Mouse (Mus musculus): ENCODE data around the gene Elmo1. TPM values are rescaled to one million over a fixed set of nuclear protein-coding genes. Genes with fewer than 3 reads are reported as not detected.

Elmo1 gene
- polyA plus RNA-seq, 1 experiment from 2014 or later = 14.9 TPM

GRCm38 (mm10) chr13:20097934-20098593 lies 7.7 kb downstream of the Elmo1 start:
- no peak overlapping the region for H3K9ac ChIP-seq
- H3K36me3 ChIP-seq = no peaks in the 10 kb centered on the region
- no peak overlapping the region for H3K27ac ChIP-seq
- H3K4me1 ChIP-seq (replicated peaks) = peaks cover 17% of the 10 kb centered on the region; the same call in 1 of the 2 replicates
- 59% methylated on average over 5 of the region's 5 CpGs for WGBS
- H3K9me3 ChIP-seq = no peaks in the 10 kb centered on the region
- H3K4me3 ChIP-seq (replicated peaks) = no peak overlapping the region
- no peaks in the 10 kb centered on the region for H3K27me3 ChIP-seq (replicated peaks)
- no peak for ATAC-seq
- H3K4me2 ChIP-seq (replicated peaks) = no peak overlapping the region

GRCm38 (mm10) chr13:20098594-20098965 lies 8.2 kb downstream of the Elmo1 start:
- no peak for ATAC-seq
- Histone ChIP-seq H3K9me3 (no peaks in the 10 kb centered on the region), H3K36me3 (no peaks in the 10 kb centered on the region), H3K4me2 (replicated peaks) (no peak overlapping the region), H3K4me3 (replicated peaks) (no peak overlapping the region), H3K27ac (no peak overlapping the region), H3K9ac (no peak overlapping the region), H3K4me1 (replicated peaks) (peaks cover 13% of the 10 kb centered on the region; the same call in 1 of the 2 replicates), H3K27me3 (replicated peaks) (no peaks in the 10 kb centered on the region)
- 92% methylated on average over 3 of the region's 3 CpGs for WGBS

- Histone ChIP-seq H3K9me3 (no peaks in the 10 kb centered on the region), H3K36me3 (no peaks in the 10 kb centered on the region), H3K4me2 (replicated peaks) (no peak overlapping the region), H3K27ac (no peak overlapping the region), H3K4me3 (replicated peaks) (no peak overlapping the region), H3K27me3 (replicated peaks) (no peaks in the 10 kb centered on the region), H3K9ac (no peak overlapping the region), H3K4me1 (replicated peaks) (peaks cover 12% of the 10 kb centered on the region; the same call in 1 of the 2 replicates)
- ATAC-seq = no peak
- 28% methylated on average over 4 of the region's 4 CpGs for WGBS
Measured at GRCm38 (mm10) chr13:20099546-20099945, 9.2 kb downstream of the Elmo1 start.

- no peaks in the 10 kb centered on the region for H3K27me3 ChIP-seq (replicated peaks)
- WGBS = 63% methylated on average over 3 of the region's 3 CpGs
- no peak overlapping the region for H3K4me3 ChIP-seq (replicated peaks)
- no peak overlapping the region for H3K4me2 ChIP-seq (replicated peaks)
- H3K27ac ChIP-seq = no peak overlapping the region
- no peaks in the 10 kb centered on the region for H3K36me3 ChIP-seq
- no peaks in the 10 kb centered on the region for H3K9me3 ChIP-seq
- peaks cover 12% of the 10 kb centered on the region; the same call in 1 of the 2 replicates for H3K4me1 ChIP-seq (replicated peaks)
- ATAC-seq = no peak
- H3K9ac ChIP-seq = no peak overlapping the region
Measured at GRCm38 (mm10) chr13:20100357-20100756, 10.0 kb downstream of the Elmo1 start.

- H3K27ac ChIP-seq = no peak overlapping the region
- H3K4me3 ChIP-seq (replicated peaks) = no peak overlapping the region
- no peaks in the 10 kb centered on the region for H3K36me3 ChIP-seq
- H3K27me3 ChIP-seq (replicated peaks) = no peaks in the 10 kb centered on the region
- H3K9me3 ChIP-seq = no peaks in the 10 kb centered on the region
- ATAC-seq = no peak
- WGBS = 61% methylated on average over 5 of the region's 5 CpGs
- peaks cover 12% of the 10 kb centered on the region; the same call in 1 of the 2 replicates for H3K4me1 ChIP-seq (replicated peaks)
- no peak overlapping the region for H3K9ac ChIP-seq
- H3K4me2 ChIP-seq (replicated peaks) = no peak overlapping the region
Measured at GRCm38 (mm10) chr13:20101691-20102090, 11.3 kb downstream of the Elmo1 start.

- H3K36me3 ChIP-seq = no peaks in the 10 kb centered on the region
- H3K4me3 ChIP-seq (replicated peaks) = no peak overlapping the region
- no peak overlapping the region for H3K4me2 ChIP-seq (replicated peaks)
- H3K9me3 ChIP-seq = no peaks in the 10 kb centered on the region
- H3K4me1 ChIP-seq (replicated peaks) = peaks cover 7% of the 10 kb centered on the region; the same call in 1 of the 2 replicates
- H3K27me3 ChIP-seq (replicated peaks) = no peaks in the 10 kb centered on the region
- no peak overlapping the region for H3K27ac ChIP-seq
- no peak for ATAC-seq
- H3K9ac ChIP-seq = no peak overlapping the region
- WGBS = 76% methylated on average over 2 of the region's 2 CpGs
Measured at GRCm38 (mm10) chr13:20104791-20105190, 14.4 kb downstream of the Elmo1 start.

- Histone ChIP-seq H3K4me2 (replicated peaks) (no peak overlapping the region), H3K4me1 (replicated peaks) (peaks cover 13% of the 10 kb centered on the region; the same call in 1 of the 2 replicates), H3K27me3 (replicated peaks) (no peaks in the 10 kb centered on the region), H3K4me3 (replicated peaks) (no peak overlapping the region), H3K9ac (no peak overlapping the region), H3K36me3 (no peaks in the 10 kb centered on the region), H3K9me3 (no peaks in the 10 kb centered on the region), H3K27ac (no peak overlapping the region)
- no peak for ATAC-seq
- 85% methylated on average over 2 of the region's 2 CpGs for WGBS
Measured at GRCm38 (mm10) chr13:20105996-20106395, 15.6 kb downstream of the Elmo1 start.

GRCm38 (mm10) chr13:20107953-20108498 lies 17.6 kb downstream of the Elmo1 start:
- no peak overlapping the region for H3K4me2 ChIP-seq (replicated peaks)
- 0 out of 2 replicates have a peak, but pooled peaks cover 8% of the 10 kb centered on the region for H3K4me1 ChIP-seq (replicated peaks)
- H3K9ac ChIP-seq = no peak overlapping the region
- H3K4me3 ChIP-seq (replicated peaks) = no peak overlapping the region
- 88% methylated on average over 5 of the region's 5 CpGs for WGBS
- no peak overlapping the region for H3K27ac ChIP-seq
- no peaks in the 10 kb centered on the region for H3K36me3 ChIP-seq
- no peaks in the 10 kb centered on the region for H3K27me3 ChIP-seq (replicated peaks)
- ATAC-seq = no peak
- no peaks in the 10 kb centered on the region for H3K9me3 ChIP-seq

GRCm38 (mm10) chr13:20108956-20109355 lies 18.6 kb downstream of the Elmo1 start:
- no peak overlapping the region for H3K4me2 ChIP-seq (replicated peaks)
- ATAC-seq = no peak
- WGBS = 57% methylated on average over 10 of the region's 10 CpGs
- H3K4me3 ChIP-seq (replicated peaks) = no peak overlapping the region
- H3K27me3 ChIP-seq (replicated peaks) = no peaks in the 10 kb centered on the region
- no peaks in the 10 kb centered on the region for H3K9me3 ChIP-seq
- no peaks in the 10 kb centered on the region for H3K36me3 ChIP-seq
- H3K4me1 ChIP-seq (replicated peaks) = 0 out of 2 replicates have a peak, but pooled peaks cover 8% of the 10 kb centered on the region
- H3K9ac ChIP-seq = no peak overlapping the region
- H3K27ac ChIP-seq = no peak overlapping the region

GRCm38 (mm10) chr13:20109446-20109845 lies 19.1 kb downstream of the Elmo1 start:
- Histone ChIP-seq H3K36me3 (no peaks in the 10 kb centered on the region), H3K9me3 (no peaks in the 10 kb centered on the region), H3K9ac (no peak overlapping the region), H3K4me3 (replicated peaks) (no peak overlapping the region), H3K4me1 (replicated peaks) (0 out of 2 replicates have a peak, but pooled peaks cover 8% of the 10 kb centered on the region), H3K4me2 (replicated peaks) (no peak overlapping the region), H3K27me3 (replicated peaks) (no peaks in the 10 kb centered on the region), H3K27ac (no peak overlapping the region)
- no peak for ATAC-seq
- WGBS = 26% methylated on average over 2 of the region's 2 CpGs

- no peaks in the 10 kb centered on the region for H3K9me3 ChIP-seq
- no peak overlapping the region for H3K27ac ChIP-seq
- no peak overlapping the region for H3K4me3 ChIP-seq (replicated peaks)
- no peaks in the 10 kb centered on the region for H3K27me3 ChIP-seq (replicated peaks)
- H3K9ac ChIP-seq = no peak overlapping the region
- no peak for ATAC-seq
- no peaks in the 10 kb centered on the region for H3K36me3 ChIP-seq
- H3K4me1 ChIP-seq (replicated peaks) = 0 out of 2 replicates have a peak, but pooled peaks cover 8% of the 10 kb centered on the region
- WGBS = 67% methylated on average over 11 of the region's 11 CpGs
- no peak overlapping the region for H3K4me2 ChIP-seq (replicated peaks)
Measured at GRCm38 (mm10) chr13:20109987-20110680, 19.7 kb downstream of the Elmo1 start.

- 40% methylated on average over 2 of the region's 2 CpGs for WGBS
- ATAC-seq = no peak
- no peaks in the 10 kb centered on the region for H3K27me3 ChIP-seq (replicated peaks)
- H3K4me1 ChIP-seq (replicated peaks) = peaks cover 19% of the 10 kb centered on the region
- no peak overlapping the region for H3K27ac ChIP-seq
- no peak overlapping the region for H3K4me2 ChIP-seq (replicated peaks)
- H3K36me3 ChIP-seq = no peaks in the 10 kb centered on the region
- no peak overlapping the region for H3K9ac ChIP-seq
- no peak overlapping the region for H3K4me3 ChIP-seq (replicated peaks)
- no peaks in the 10 kb centered on the region for H3K9me3 ChIP-seq
Measured at GRCm38 (mm10) chr13:20111256-20111800, 20.9 kb downstream of the Elmo1 start.

All from intestine, embryonic 15.5 days (tissue).